Comparison of ENCODE assay signal across 9 mouse cellular contexts in genomic region chr12:15817365-15817764, GRCm38 (mm10). TPM values are rescaled to one million over a fixed set of nuclear protein-coding genes. Genes with fewer than 3 reads are reported as not detected.
DNase-seq lines count a peak whose midpoint lies in the region; ATAC-seq and TF ChIP-seq lines count a peak whose summit lies in the region.
"Had no signal": no experiment of that assay in that cellular context is flagged by ENCODE, and none has a peak within 500 bp of the region (broad histone marks: within the 10 kb centered on the region; RNA-seq: fewer than 3 reads in every experiment).

No protein-coding gene starts in this region.

- no peak for TF ChIP-seq CTCF in heart, postnatal 0 days (IDR thresholded peaks at IDR 0.05; ENCODE audit: low read depth)

- H3K27ac ChIP-seq in heart, postnatal 0 days (ENCODE audit: low read depth): peak overlapping the region; percentile 100
- H3K27ac ChIP-seq in neural tube, embryonic 12.5 days: 0 out of 2 replicates have a peak overlapping the region, but pooled peaks have one; percentile 20

- H3K9ac ChIP-seq in heart, postnatal 0 days (replicated peaks; ENCODE audit: low read depth, low read length): peak overlapping the region; percentile 54; the same call in 1 of the 2 replicates
- peak overlapping the region; percentile 94 for H3K9ac ChIP-seq in neural tube, embryonic 12.5 days

- no peak for ATAC-seq in heart, postnatal 0 days (ENCODE audit: insufficient read depth, low read depth)
- no peak for ATAC-seq in neural tube, embryonic 12.5 days (ENCODE audit: low FRiP score, low read depth)

- H3K9me3 ChIP-seq in heart, postnatal 0 days (replicated peaks; ENCODE audit: control insufficient read depth, low read length): no peaks in the 10 kb centered on the region
- H3K9me3 ChIP-seq in neural tube, embryonic 12.5 days: no peaks in the 10 kb centered on the region

- peaks cover 13% of the 10 kb centered on the region; the same call in 1 of the 2 replicates for H3K4me1 ChIP-seq in heart, postnatal 0 days (ENCODE audit: control insufficient read depth, insufficient read depth)
- H3K4me1 ChIP-seq in neural tube, embryonic 12.5 days: peaks cover 7% of the 10 kb centered on the region

- peak overlapping the region; percentile 77 for H3K4me2 ChIP-seq in heart, postnatal 0 days (ENCODE audit: low read depth, low read length)
- peak overlapping the region; percentile 61 for H3K4me2 ChIP-seq in neural tube, embryonic 12.5 days (replicated peaks)

- peak overlapping the region; percentile 81 for H3K4me3 ChIP-seq in heart, postnatal 0 days (ENCODE audit: low read depth, low read length)
- H3K4me3 ChIP-seq in neural tube, embryonic 12.5 days: peak overlapping the region; percentile 88

- TF ChIP-seq EP300 in heart, postnatal 0 days (IDR thresholded peaks at IDR 0.05; ENCODE audit: low read depth): no peak

- WGBS in heart, postnatal 0 days: 20% methylated on average over 4 of the region's 4 CpGs
- WGBS in neural tube, embryonic 12.5 days: 36% methylated on average over 4 of the region's 4 CpGs

- H3K36me3 ChIP-seq in heart, postnatal 0 days (replicated peaks; ENCODE audit: control insufficient read depth, insufficient read depth, low read length): no peaks in the 10 kb centered on the region
- no peaks in the 10 kb centered on the region for H3K36me3 ChIP-seq in neural tube, embryonic 12.5 days

- DNase-seq in layer of hippocampus, adult 11-12 months (ENCODE audit: low spot score): peak; percentile 37
- no peak for DNase-seq in layer of hippocampus, adult 18-20 months (ENCODE audit: low spot score in 2 of 2)
- peak; percentile 58 for DNase-seq in embryo, embryonic 10.5 days (ENCODE audit: low spot score)
- DNase-seq in heart, postnatal 0 days (ENCODE audit: low spot score): no peak
- DNase-seq in kidney, postnatal 25 days: peak; percentile 87 to 91
- no peak for DNase-seq in frontal cortex, postnatal 25 days (ENCODE audit: low spot score in 2 of 2)
- DNase-seq in urinary bladder, postnatal 4 days (ENCODE audit: low spot score in 2 of 2): no peak

- H3K27me3 ChIP-seq in heart, postnatal 0 days (ENCODE audit: control insufficient read depth, insufficient read depth, low read length): no peaks in the 10 kb centered on the region
- no peaks in the 10 kb centered on the region for H3K27me3 ChIP-seq in neural tube, embryonic 12.5 days (replicated peaks)
- H3K27me3 ChIP-seq: Patski had no signal

RNA-seq across cellular contexts. Expression of gene Trib2, which starts 0.6 kb away (rescaled TPM):
- total RNA-seq in layer of hippocampus, adult 18-20 months (2021): 10 to 100 TPM; 26.6 to 32.9 TPM
- total RNA-seq in heart, postnatal 0 days (2014; rRNA removed; ENCODE audit: low replicate concordance): 83.9 and 91.1 TPM in 2 replicates
- 55.0 and 57.1 TPM in 2 replicates for polyA plus RNA-seq in heart, postnatal 0 days (2015; fragmentation: Nextera tagmentation; extraction: Ambion mirVana)
- 101 and 104 TPM in 2 replicates for polyA plus RNA-seq in neural tube, embryonic 12.5 days (2016; fragmentation: Nextera tagmentation; extraction: Ambion mirVana)

Comparison
In these comparisons a context has a peak if more than half of its experiments do, and no peak if none do; other contexts are left out.
1. DNase-seq: peak in layer of hippocampus, adult 11-12 months (single experiment), embryo, embryonic 10.5 days (single experiment) and kidney, postnatal 25 days (2 of 2); none in layer of hippocampus, adult 18-20 months (0 of 2), heart, postnatal 0 days (single experiment), frontal cortex, postnatal 25 days (0 of 2) and urinary bladder, postnatal 4 days (0 of 2).